Mouse (Mus musculus) kidney, embryonic 15.5 days (tissue): ENCODE data around the gene Serpinb9b. TPM values are rescaled to one million over a fixed set of nuclear protein-coding genes. Genes with fewer than 3 reads are reported as not detected.
"Not testable (repeated sequence)": the region's sequence is repeated elsewhere in the genome, so short reads cannot be mapped to it uniquely, and the experiment has no call there.

Experiments used
- ATAC-seq: fragments of 200-750 bp; cut with Nextera tagmentation; replicated peaks from 2 replicates; pipeline ENCODE4 v1.8.0; 2017; ENCODE audit warnings: moderate TSS enrichment; ENCODE audit not compliant: low FRiP score
- H3K27ac ChIP-seq: fragments of 300-500 bp; sonication (generic); 2 replicates; pipeline ENCODE4 v1.5.1; 2015; ENCODE audit warnings: mild to moderate bottlenecking, inconsistent platforms
- H3K27me3 ChIP-seq: fragments of 300-500 bp; sonication (generic); 2 replicates; pipeline ENCODE4 v1.6.1; 2015; ENCODE audit warnings: inconsistent platforms
- H3K36me3 ChIP-seq: fragments of 300-500 bp; sonication (generic); 2 replicates; pipeline ENCODE4 v1.6.1; 2015; ENCODE audit warnings: inconsistent platforms
- H3K4me1 ChIP-seq: fragments of 300-500 bp; sonication (generic); 2 replicates; pipeline ENCODE4 v1.6.1; 2015; ENCODE audit warnings: inconsistent platforms
- H3K4me2 ChIP-seq: fragments of 300-500 bp; sonication (generic); 2 replicates; pipeline ENCODE4 v1.6.1; 2015; ENCODE audit warnings: moderate library complexity, mild to moderate bottlenecking, inconsistent platforms
- H3K4me3 ChIP-seq: fragments of 300-500 bp; sonication (generic); replicated peaks from 2 replicates; pipeline ENCODE4 v1.5.1; 2015; ENCODE audit warnings: mild to moderate bottlenecking, inconsistent platforms
- H3K9ac ChIP-seq: fragments of 300-500 bp; sonication (generic); 2 replicates; pipeline ENCODE4 v1.6.1; 2015; ENCODE audit warnings: mild to moderate bottlenecking, inconsistent platforms
- H3K9me3 ChIP-seq: fragments of 300-500 bp; sonication (generic); replicated peaks from 2 replicates; pipeline ENCODE4 v1.6.1; 2016; ENCODE audit warnings: inconsistent platforms
- WGBS: fragments of 180-500 bp; shearing (Covaris S2); methylation state at CpG from one replicate; pipeline ENCODE4 v1.1.7; 2015; ENCODE audit warnings: mixed read lengths; 5-methylcytosine and 5-hydroxymethylcytosine counted together
- polyA plus RNA-seq: library from polyadenylated mRNA; unstranded; fragments of >200 nt; fragmentation: Nextera tagmentation; extraction: Ambion mirVana; gene quantifications from 2 replicates; pipeline ENCODE4 v1.2.1, GENCODE M21; 2015

Serpinb9b gene
- polyA plus RNA-seq, 1 experiment from 2014 or later, result 0.14 TPM

DNA sequence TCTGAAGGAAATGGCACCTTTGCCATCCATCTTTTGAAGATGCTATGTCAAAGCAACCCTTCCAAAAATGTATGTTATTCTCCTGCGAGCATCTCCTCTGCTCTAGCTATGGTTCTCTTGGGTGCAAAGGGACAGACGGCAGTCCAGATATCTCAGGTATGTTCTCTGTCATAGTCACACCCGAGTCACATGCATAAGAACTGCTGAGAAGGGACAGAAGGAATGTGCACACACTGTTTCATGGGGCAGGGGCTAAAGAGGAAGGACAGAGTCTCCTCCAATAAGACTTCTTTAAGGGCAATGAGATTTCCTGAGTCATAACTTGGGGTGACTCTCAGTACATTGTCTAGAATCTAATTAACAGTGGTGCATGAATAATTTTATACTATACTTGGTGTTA lies 20.7 kb upstream of the Serpinb9b start:
- H3K9ac ChIP-seq, result no peak overlapping the region
- H3K27ac ChIP-seq, result no peak overlapping the region
- no peak for ATAC-seq
- no peaks in the 10 kb centered on the region for H3K36me3 ChIP-seq
- no peak overlapping the region for H3K4me3 ChIP-seq
- 87% methylated on average over 3 of the region's 3 CpGs for WGBS
- no peaks in the 10 kb centered on the region for H3K27me3 ChIP-seq
- H3K9me3 ChIP-seq, result no peaks in the 10 kb centered on the region
- H3K4me1 ChIP-seq, result peaks cover 10% of the 10 kb centered on the region; the same call in 1 of the 2 replicates
- no peak overlapping the region for H3K4me2 ChIP-seq

DNA sequence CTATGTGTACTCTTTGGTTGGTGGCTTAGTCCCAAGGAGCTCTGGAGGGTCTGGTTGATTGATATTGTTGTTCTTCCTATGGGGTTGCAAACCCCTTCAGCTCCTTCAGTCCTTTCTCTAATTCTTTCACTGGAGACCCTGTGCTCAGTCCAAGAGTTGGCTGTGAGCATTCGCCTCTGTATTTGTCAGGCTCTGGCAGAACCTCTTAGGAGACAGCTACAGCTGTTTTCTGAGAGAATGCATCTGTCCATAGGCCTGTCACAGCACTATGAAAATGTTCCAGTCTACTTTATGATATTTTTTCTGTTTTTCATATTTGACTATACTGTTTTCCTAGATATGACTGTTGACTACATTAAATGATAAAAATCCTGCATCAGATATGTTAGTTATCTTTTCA lies 14.8 kb upstream of the Serpinb9b start:
- Histone ChIP-seq H3K4me3 (no peak overlapping the region), H3K27ac (no peak overlapping the region), H3K4me2 (no peak overlapping the region), H3K9ac (no peak overlapping the region), H3K9me3 (no peaks in the 10 kb centered on the region), H3K4me1 (no peaks in the 10 kb centered on the region), H3K27me3 (no peaks in the 10 kb centered on the region), H3K36me3 (no peaks in the 10 kb centered on the region)
- ATAC-seq, result no peak
- WGBS, result 77% methylated on average over 1 of the region's 1 CpGs

DNA sequence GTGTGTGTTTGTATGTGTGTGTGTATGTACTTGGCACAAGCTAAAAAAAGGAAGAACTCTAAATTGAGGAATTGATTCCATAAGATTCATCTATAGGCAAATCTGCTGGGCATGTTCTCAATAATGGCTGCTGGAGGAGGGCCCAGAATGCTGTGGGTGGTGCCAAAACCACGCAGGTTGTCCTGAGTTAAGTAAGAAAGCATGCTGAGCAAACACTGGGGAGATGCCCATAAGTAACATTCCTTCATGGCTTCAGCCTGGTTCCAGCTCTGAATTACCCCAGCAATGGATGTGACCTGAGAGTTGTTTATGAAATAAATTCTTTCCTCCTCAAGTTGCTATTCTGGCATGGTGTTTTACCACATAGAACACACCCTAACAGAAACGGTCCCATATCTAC lies 13.9 kb upstream of the Serpinb9b start:
- no peak overlapping the region for H3K4me3 ChIP-seq
- no peak overlapping the region for H3K9ac ChIP-seq
- WGBS, result 76% methylated on average over 2 of the region's 2 CpGs
- ATAC-seq, result no peak
- no peaks in the 10 kb centered on the region for H3K27me3 ChIP-seq
- H3K9me3 ChIP-seq, result no peaks in the 10 kb centered on the region
- H3K36me3 ChIP-seq, result no peaks in the 10 kb centered on the region
- no peak overlapping the region for H3K4me2 ChIP-seq
- H3K4me1 ChIP-seq, result no peaks in the 10 kb centered on the region
- no peak overlapping the region for H3K27ac ChIP-seq

DNA sequence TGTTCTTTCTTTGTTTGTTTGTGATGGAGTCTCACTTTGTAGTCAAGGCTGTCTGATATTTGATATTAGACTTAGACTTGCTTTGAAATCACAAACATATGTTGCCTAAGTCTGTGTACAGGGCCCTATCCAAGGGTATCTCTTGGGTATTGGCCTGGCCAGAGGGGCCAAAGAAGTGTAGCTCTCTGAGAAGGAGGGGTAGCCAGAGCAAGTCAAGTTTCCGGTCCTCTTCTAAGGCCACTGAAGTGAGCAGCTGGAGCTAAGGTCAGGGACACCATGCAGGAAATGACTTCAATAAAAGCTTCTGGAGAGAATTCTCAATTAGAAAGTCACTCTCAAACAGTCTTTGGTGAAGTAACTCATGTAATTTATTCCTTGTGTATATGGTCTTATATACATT lies 4.8 kb upstream of the Serpinb9b start:
- H3K4me3 ChIP-seq, result no peak overlapping the region
- no peak for ATAC-seq
- H3K4me2 ChIP-seq, result no peak overlapping the region
- WGBS, result 67% methylated on average over 1 of the region's 1 CpGs
- no peaks in the 10 kb centered on the region for H3K36me3 ChIP-seq
- no peaks in the 10 kb centered on the region for H3K9me3 ChIP-seq
- no peaks in the 10 kb centered on the region for H3K27me3 ChIP-seq
- H3K27ac ChIP-seq, result no peak overlapping the region
- no peaks in the 10 kb centered on the region for H3K4me1 ChIP-seq
- H3K9ac ChIP-seq, result no peak overlapping the region

DNA sequence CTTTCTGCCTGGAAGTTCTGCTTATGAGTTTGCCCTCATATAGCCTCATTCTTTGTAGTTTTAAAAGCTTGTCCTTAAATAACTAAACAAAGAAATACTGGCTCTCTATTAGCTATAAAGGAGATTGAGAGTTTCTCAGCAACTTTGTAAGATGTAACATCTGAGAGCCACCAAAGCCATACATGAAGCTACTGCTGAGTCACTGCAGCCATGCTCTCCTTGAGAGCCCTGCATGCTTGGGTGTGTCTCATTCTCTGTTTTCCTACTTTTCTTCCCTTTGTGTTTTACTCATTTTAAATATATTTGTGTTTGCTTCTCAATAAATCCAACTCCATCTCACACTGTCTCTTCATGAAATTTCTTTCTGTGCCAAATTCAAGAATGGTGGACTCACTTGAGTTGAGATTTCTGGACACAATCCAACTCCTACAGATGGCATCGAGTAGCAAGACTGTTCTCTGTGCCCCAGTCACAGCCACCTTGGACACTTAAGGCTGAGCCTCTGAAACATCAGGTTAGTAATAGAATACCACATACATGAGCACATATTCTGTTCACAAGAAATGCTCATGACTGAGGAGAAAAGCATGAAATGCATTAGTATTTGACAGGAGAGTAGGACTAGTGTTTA lies 674 bp upstream of the Serpinb9b start:
- no peaks in the 10 kb centered on the region for H3K36me3 ChIP-seq
- H3K27ac ChIP-seq, result no peak overlapping the region
- H3K4me2 ChIP-seq, result no peak overlapping the region
- WGBS, result 72% methylated on average over 1 of the region's 1 CpGs
- no peak overlapping the region for H3K4me3 ChIP-seq
- no peak overlapping the region for H3K9ac ChIP-seq
- H3K4me1 ChIP-seq, result no peaks in the 10 kb centered on the region
- H3K9me3 ChIP-seq, result no peaks in the 10 kb centered on the region
- no peaks in the 10 kb centered on the region for H3K27me3 ChIP-seq
- ATAC-seq, result no peak

DNA sequence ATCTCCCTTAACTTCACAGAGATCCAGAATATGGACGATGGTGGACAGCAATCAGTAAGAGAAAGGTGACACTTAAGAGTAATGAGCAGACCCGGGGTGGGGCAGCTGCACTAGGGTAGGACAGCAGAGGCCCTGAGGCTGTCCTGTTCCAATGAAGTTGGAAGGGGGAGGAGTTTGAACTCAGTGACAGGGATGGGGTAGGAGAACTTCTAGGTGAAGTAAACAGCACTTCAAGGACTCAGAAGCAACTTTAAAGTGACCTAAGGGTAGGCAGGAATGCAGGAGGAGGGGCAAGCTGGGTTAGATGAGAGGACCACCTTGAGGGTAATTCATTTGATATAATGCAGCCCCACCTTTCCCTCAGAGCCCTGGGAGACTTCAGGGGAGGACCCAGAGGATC lies 930 bp downstream of the Serpinb9b start:
- no peaks in the 10 kb centered on the region for H3K4me1 ChIP-seq
- no peak overlapping the region for H3K4me3 ChIP-seq
- no peaks in the 10 kb centered on the region for H3K27me3 ChIP-seq
- H3K36me3 ChIP-seq, result no peaks in the 10 kb centered on the region
- H3K9ac ChIP-seq, result no peak overlapping the region
- 42% methylated on average over 2 of the region's 2 CpGs for WGBS
- ATAC-seq, result no peak
- no peaks in the 10 kb centered on the region for H3K9me3 ChIP-seq
- H3K4me2 ChIP-seq, result no peak overlapping the region
- no peak overlapping the region for H3K27ac ChIP-seq

DNA sequence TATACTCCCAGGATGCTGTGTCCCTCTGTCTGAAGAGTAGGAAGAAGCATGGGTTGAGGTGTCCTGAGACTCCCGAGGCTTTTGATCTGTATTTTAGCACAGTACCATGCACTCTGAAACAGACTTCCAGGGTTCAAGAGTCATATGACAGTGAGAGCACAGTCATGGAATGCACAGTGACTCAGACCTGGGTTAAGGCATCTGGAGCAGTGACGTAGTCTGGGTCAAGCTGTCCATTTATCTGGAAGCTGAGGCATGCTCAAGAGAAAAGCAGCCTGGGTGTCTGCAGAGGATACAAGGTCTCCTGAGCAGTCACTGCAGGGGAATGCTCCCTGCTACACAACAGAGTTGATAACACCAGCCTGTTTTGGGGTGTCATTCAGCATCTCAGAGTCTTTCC lies 1.3 kb downstream of the Serpinb9b start:
- Histone ChIP-seq H3K36me3 (no peaks in the 10 kb centered on the region), H3K4me3 (no peak overlapping the region), H3K9ac (no peak overlapping the region), H3K27me3 (no peaks in the 10 kb centered on the region), H3K9me3 (no peaks in the 10 kb centered on the region), H3K4me2 (no peak overlapping the region), H3K27ac (no peak overlapping the region), H3K4me1 (no peaks in the 10 kb centered on the region)
- 64% methylated on average over 2 of the region's 2 CpGs for WGBS
- ATAC-seq, result no peak

DNA sequence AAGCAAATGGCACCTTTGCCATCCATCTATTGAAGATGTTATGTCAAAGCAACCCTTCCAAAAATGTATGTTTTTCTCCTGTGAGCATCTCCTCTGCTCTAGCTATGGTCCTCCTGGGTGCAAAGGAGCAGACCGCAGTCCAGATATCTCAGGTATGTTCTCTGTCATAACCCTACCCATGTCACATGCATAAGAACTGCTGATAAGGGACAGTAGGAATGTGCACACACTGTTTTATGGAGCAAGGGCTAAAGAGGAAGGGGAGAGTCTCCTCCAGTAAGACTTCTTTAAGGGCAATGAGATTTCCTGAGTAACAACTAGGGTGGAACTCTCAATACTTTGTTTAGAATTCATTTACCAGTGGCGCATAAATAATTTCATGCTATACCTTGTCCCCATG lies 2.3 kb downstream of the Serpinb9b start:
- H3K36me3 ChIP-seq, H3K27ac ChIP-seq, H3K9ac ChIP-seq, ATAC-seq, H3K9me3 ChIP-seq, H3K4me1 ChIP-seq, H3K4me2 ChIP-seq, H3K4me3 ChIP-seq, H3K27me3 ChIP-seq: not testable (repeated sequence)
- 97% methylated on average over 2 of the region's 2 CpGs for WGBS

DNA sequence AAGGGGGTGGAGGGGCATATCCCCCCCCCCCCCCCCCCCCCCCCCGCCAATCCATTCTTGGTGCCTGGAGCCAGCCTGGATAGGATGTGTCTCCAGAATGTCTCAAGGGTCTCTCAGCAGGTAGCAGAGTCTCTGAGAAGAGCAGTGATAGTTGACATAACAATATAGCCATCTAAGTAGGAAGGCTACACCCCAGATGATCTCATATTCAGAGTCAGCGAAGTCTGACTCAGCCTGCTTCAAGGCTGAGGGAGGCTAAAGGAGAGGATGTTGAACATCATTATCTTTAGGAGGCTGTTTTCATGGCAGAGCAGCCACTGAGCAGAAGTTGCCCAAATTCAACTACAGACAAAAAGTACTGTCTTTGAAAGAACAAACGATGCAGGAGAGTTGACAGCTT lies 3.1 kb downstream of the Serpinb9b start:
- no peaks in the 10 kb centered on the region for H3K36me3 ChIP-seq
- no peak overlapping the region for H3K4me2 ChIP-seq
- no peak overlapping the region for H3K9ac ChIP-seq
- no peaks in the 10 kb centered on the region for H3K27me3 ChIP-seq
- 72% methylated on average over 3 of the region's 3 CpGs for WGBS
- ATAC-seq, result no peak
- H3K4me1 ChIP-seq, result no peaks in the 10 kb centered on the region
- H3K9me3 ChIP-seq, result no peaks in the 10 kb centered on the region
- H3K27ac ChIP-seq, result no peak overlapping the region
- H3K4me3 ChIP-seq, result no peak overlapping the region

DNA sequence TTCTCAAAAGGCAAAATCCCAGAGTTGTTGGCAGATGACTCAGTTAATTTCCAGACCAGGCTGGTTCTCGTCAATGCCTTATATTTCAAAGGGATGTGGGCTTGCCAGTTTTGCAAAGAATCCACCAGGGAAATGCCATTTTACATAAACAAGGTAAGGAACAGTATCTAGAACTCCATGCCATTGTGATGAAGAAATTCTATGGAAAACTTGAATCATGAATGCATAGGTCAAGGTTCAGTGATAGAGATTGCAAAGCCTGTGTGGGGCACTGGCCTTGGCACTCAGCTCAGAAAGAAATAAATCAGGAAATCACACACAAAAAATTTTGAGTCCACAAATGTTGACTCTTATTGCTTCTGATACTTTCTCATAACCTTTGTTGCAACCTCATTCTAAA lies 8.3 kb downstream of the Serpinb9b start:
- no peaks in the 10 kb centered on the region for H3K27me3 ChIP-seq
- no peak overlapping the region for H3K4me3 ChIP-seq
- H3K9ac ChIP-seq, result no peak overlapping the region
- H3K4me1 ChIP-seq, result no peaks in the 10 kb centered on the region
- no peak for ATAC-seq
- no peak overlapping the region for H3K27ac ChIP-seq
- WGBS, result 69% methylated on average over 1 of the region's 1 CpGs
- no peaks in the 10 kb centered on the region for H3K36me3 ChIP-seq
- H3K4me2 ChIP-seq, result no peak overlapping the region
- H3K9me3 ChIP-seq, result no peaks in the 10 kb centered on the region

DNA sequence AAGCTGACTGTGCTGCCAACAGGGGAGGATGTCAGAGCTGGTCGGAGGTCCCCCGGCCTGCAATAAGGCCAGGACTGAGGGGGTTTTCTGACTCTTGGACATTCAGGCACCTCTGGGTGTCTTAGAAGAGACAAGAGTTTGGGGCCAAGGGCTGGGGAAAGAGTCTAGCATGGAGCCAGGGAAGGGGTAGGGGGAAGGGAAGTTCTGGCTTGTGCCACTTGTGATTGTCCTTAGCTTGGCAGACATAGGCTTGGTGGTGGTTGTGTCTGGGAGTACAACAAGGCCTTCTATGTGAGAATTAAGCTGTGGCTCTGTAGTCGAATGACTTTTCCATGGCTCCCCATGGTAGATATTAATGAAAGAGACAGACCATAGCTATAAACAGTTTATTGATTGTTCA lies 16.3 kb downstream of the Serpinb9b start:
- no peaks in the 10 kb centered on the region for H3K9me3 ChIP-seq
- no peak overlapping the region for H3K4me2 ChIP-seq
- H3K36me3 ChIP-seq, result no peaks in the 10 kb centered on the region
- 97% methylated on average over 3 of the region's 3 CpGs for WGBS
- H3K4me3 ChIP-seq, result no peak overlapping the region
- no peaks in the 10 kb centered on the region for H3K4me1 ChIP-seq
- H3K9ac ChIP-seq, result no peak overlapping the region
- no peak for ATAC-seq
- H3K27me3 ChIP-seq, result no peaks in the 10 kb centered on the region
- H3K27ac ChIP-seq, result no peak overlapping the region

DNA sequence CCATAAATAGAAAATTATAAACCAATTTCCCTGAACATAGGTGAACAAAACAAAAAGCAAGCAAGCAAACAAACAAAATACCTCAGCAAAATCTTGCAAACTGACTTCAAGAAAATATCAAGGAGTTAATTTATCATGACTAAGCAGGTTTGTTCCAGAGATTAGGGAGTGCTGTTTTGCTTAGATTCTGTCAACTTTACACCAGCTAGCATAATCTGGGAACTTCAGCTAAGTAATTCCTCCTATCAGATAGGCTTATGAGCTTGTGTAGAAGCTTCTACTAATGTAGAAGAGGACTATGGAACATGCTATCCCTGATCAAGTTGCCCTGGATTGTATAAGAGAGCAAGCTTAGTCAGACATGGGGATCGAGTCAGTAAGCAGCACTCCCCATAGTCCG lies 20.0 kb downstream of the Serpinb9b start:
- Histone ChIP-seq H3K27ac (no peak overlapping the region), H3K27me3 (no peaks in the 10 kb centered on the region), H3K36me3 (no peaks in the 10 kb centered on the region), H3K4me2 (no peak overlapping the region), H3K4me3 (no peak overlapping the region), H3K9ac (no peak overlapping the region), H3K4me1 (no peaks in the 10 kb centered on the region), H3K9me3 (no peaks in the 10 kb centered on the region)
- no peak for ATAC-seq
- WGBS, result 83% methylated on average over 2 of the region's 2 CpGs

DNA sequence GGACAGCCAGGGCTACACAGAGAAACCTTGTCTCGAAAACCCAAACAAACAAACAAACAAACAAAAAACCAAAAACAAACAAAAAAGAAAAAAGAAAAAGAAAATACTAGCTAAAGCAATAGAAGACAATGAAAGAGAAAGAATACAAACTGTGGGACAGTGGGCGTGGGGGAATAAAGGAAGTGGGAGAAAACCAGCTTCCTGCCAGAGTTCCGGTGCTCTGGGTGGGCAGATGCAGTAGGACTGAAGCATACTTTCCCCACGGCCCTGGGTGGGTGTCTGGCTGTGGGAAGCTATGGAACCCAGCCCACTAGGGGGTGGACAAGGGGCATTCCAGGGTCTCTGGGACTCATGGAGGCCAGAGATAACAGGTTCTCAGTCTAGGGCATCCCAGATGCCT lies 21.0 kb downstream of the Serpinb9b start:
- no peaks in the 10 kb centered on the region for H3K36me3 ChIP-seq
- no peak overlapping the region for H3K4me3 ChIP-seq
- no peak overlapping the region for H3K9ac ChIP-seq
- H3K9me3 ChIP-seq, result no peaks in the 10 kb centered on the region
- no peak for ATAC-seq
- H3K4me2 ChIP-seq, result no peak overlapping the region
- H3K4me1 ChIP-seq, result no peaks in the 10 kb centered on the region
- H3K27ac ChIP-seq, result no peak overlapping the region
- no peaks in the 10 kb centered on the region for H3K27me3 ChIP-seq
- 71% methylated on average over 4 of the region's 4 CpGs for WGBS
